Mouse (Mus musculus) layer of hippocampus, adult 9-11 months (tissue): ENCODE measurements around the gene Casz1.

Source experiments
- DNase-seq: peaks from one replicate; pipeline ENCODE4 v3.0.0; 2022

The Casz1 gene

GRCm38 (mm10) chr4:148803636-148804035, 593 bp upstream of the Casz1 start:
- DNase-seq = no peak

- DNase-seq = no peak
Observed at GRCm38 (mm10) chr4:148804780-148805160, 541 bp downstream of the Casz1 start.

- no peak for DNase-seq
Observed at GRCm38 (mm10) chr4:148805161-148805810, 1.1 kb downstream of the Casz1 start.

GRCm38 (mm10) chr4:148805811-148806747, 1.9 kb downstream of the Casz1 start:
- no peak for DNase-seq

GRCm38 (mm10) chr4:148806836-148807235, 2.6 kb downstream of the Casz1 start:
- no peak for DNase-seq

GRCm38 (mm10) chr4:148807397-148807796, 3.2 kb downstream of the Casz1 start:
- DNase-seq = no peak

- no peak for DNase-seq
Observed at GRCm38 (mm10) chr4:148808839-148809238, 4.6 kb downstream of the Casz1 start.

GRCm38 (mm10) chr4:148810706-148811105, 6.5 kb downstream of the Casz1 start:
- DNase-seq = no peak

- DNase-seq = peak; percentile 12
Observed at GRCm38 (mm10) chr4:148811940-148812339, 7.7 kb downstream of the Casz1 start.

GRCm38 (mm10) chr4:148813247-148813646, 9.0 kb downstream of the Casz1 start:
- no peak for DNase-seq

GRCm38 (mm10) chr4:148816556-148816955, 12.3 kb downstream of the Casz1 start:
- DNase-seq = no peak

GRCm38 (mm10) chr4:148818161-148818560, 13.9 kb downstream of the Casz1 start:
- no peak for DNase-seq

- DNase-seq = no peak
Observed at GRCm38 (mm10) chr4:148820171-148820570, 15.9 kb downstream of the Casz1 start.

- DNase-seq = no peak
Observed at GRCm38 (mm10) chr4:148823281-148823680, 19.1 kb downstream of the Casz1 start.

- no peak for DNase-seq
Observed at GRCm38 (mm10) chr4:148830350-148830749, 26.1 kb downstream of the Casz1 start.

GRCm38 (mm10) chr4:148833245-148833990, 29.2 kb downstream of the Casz1 start:
- DNase-seq = no peak

GRCm38 (mm10) chr4:148836391-148836790, 32.2 kb downstream of the Casz1 start:
- DNase-seq = no peak

GRCm38 (mm10) chr4:148837046-148837445, 32.8 kb downstream of the Casz1 start:
- DNase-seq = no peak

GRCm38 (mm10) chr4:148837644-148838043, 33.4 kb downstream of the Casz1 start:
- DNase-seq = no peak

GRCm38 (mm10) chr4:148842302-148842701, 38.1 kb downstream of the Casz1 start:
- no peak for DNase-seq

GRCm38 (mm10) chr4:148844921-148845320, 40.7 kb downstream of the Casz1 start:
- no peak for DNase-seq

GRCm38 (mm10) chr4:148846203-148846602, 42.0 kb downstream of the Casz1 start:
- DNase-seq = peak; percentile 11

- DNase-seq = no peak
Observed at GRCm38 (mm10) chr4:148846724-148847123, 42.5 kb downstream of the Casz1 start.
